Mouse (Mus musculus): ENCODE results near the gene Mov10l1. TPM values are rescaled to one million over a fixed set of nuclear protein-coding genes. Genes with fewer than 3 reads are reported as not detected.
A peak's percentile ranks its signal among the peaks of the same experiment; 100 is the strongest.

Mov10l1 gene
- polyA plus RNA-seq, 1 experiment from 2014 or later: 0.11 TPM

DNA sequence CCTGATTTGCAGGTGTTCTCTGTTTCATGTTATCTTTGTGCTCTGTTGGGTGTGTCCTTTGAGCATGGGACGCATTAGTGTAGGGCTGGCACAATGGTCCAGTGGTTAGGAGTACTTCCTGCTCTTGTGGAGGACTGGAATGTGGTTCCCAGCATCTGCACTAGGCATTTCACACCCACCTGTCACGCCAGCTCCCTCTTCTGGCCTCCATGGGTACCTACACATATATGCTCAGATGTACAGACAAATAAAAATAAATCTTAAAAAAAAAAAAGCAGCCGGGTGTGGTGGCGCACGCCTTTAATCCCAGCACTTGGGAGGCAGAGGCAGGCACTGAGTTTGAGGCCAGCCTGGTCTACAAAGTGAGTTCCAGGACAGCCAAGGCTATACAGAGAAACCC is 61.7 kb downstream of the Mov10l1 start:
- ATAC-seq (ENCODE audit: low read depth): no peak

DNA sequence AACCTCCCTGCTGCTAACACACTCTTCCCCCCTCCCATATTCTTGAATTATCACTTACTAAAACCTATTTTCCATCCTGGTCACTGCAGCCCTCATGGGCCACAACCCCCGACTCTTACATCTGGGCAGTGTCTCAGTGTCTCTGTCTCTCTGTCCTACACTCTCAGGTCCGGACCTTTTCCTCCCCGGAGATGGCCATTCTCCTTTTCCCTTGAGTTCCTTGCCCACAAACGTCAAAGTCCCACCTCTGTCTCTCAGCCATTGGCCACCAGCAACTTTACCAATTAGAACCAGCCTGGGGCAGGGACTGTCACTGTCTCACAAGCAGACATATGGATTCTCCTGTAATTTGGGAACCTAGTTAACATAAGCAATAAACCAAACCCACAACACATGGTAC is 63.6 kb downstream of the Mov10l1 start:
- Histone ChIP-seq H3K4me3 (no peak overlapping the region), H3K9me3 (peaks cover 9% of the 10 kb centered on the region), H3K36me3 (no peaks in the 10 kb centered on the region), H3K4me2 (no peak overlapping the region), H3K27me3 (no peaks in the 10 kb centered on the region), H3K4me1 (replicated peaks) (no peaks in the 10 kb centered on the region), H3K9ac (no peak overlapping the region), H3K27ac (replicated peaks) (no peak overlapping the region)
- 79% methylated on average over 4 of the region's 4 CpGs for WGBS
- no peak for ATAC-seq (ENCODE audit: low read depth)

More for the DNA sequence above, 61.7 kb downstream of the Mov10l1 start:
- no peak overlapping the region for H3K4me2 ChIP-seq
- H3K27ac ChIP-seq (replicated peaks): no peak overlapping the region
- H3K4me1 ChIP-seq (replicated peaks): no peaks in the 10 kb centered on the region
- no peaks in the 10 kb centered on the region for H3K27me3 ChIP-seq
- WGBS: 70% methylated on average over 5 of the region's 5 CpGs
- no peaks in the 10 kb centered on the region for H3K36me3 ChIP-seq
- H3K4me3 ChIP-seq: no peak overlapping the region
- peaks cover 9% of the 10 kb centered on the region for H3K9me3 ChIP-seq
- H3K9ac ChIP-seq: no peak overlapping the region

DNA sequence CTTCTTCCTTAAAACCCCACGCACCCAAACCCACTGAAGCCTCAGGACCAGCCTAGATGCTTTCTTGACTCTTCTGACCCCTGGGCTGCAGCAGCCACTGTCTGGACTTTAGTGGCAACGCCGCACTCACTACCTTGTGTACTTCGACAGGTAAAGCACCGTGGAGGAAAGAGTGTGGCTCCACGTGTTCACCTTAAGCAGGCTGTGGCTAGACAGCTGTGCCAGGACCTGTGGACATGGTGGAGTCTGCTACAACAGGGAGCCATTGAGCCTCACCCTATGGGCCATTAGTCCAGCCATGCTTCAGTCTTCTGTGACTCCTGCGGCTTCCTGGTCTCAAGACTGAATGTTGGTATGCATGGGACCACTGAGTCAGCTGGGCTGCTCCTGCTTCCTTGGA is 72.0 kb downstream of the Mov10l1 start:
- 86% methylated on average over 7 of the region's 7 CpGs for WGBS
- no peaks in the 10 kb centered on the region for H3K9me3 ChIP-seq
- no peak overlapping the region for H3K4me3 ChIP-seq
- H3K4me2 ChIP-seq: no peak overlapping the region
- H3K27ac ChIP-seq (replicated peaks): no peak overlapping the region
- peaks cover 32% of the 10 kb centered on the region for H3K27me3 ChIP-seq
- peaks cover 9% of the 10 kb centered on the region for H3K4me1 ChIP-seq (replicated peaks)
- no peak overlapping the region for H3K9ac ChIP-seq
- no peaks in the 10 kb centered on the region for H3K36me3 ChIP-seq
- no peak for ATAC-seq (ENCODE audit: low read depth)

DNA sequence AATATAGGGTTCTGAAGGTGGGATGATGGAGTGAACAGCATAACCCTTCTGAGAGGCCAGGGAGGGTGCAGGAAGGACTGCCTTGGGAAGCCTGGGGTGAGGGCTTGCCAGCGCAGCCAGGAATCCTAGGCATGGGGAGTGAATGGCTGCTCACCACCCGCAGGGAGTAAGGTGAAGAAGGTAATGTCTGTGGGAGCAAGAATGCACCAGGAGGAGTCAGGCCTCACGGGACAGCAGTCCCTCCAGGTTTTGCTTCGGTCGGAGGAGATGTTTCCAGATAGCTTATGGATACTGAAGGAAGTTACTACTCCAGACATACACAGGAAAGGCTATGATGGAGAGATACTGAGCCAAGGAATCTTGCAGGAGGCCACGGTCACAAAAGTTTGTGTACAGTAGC is 76.0 kb downstream of the Mov10l1 start:
- peaks cover 60% of the 10 kb centered on the region for H3K27me3 ChIP-seq
- peak overlapping the region; percentile 86 for H3K4me2 ChIP-seq
- ATAC-seq (ENCODE audit: low read depth): no peak
- H3K4me1 ChIP-seq (replicated peaks): peaks cover 22% of the 10 kb centered on the region
- 28% methylated on average over 6 of the region's 6 CpGs for WGBS
- H3K4me3 ChIP-seq: peak overlapping the region; percentile 65
- no peaks in the 10 kb centered on the region for H3K36me3 ChIP-seq
- no peak overlapping the region; the same call in 1 of the 2 replicates for H3K27ac ChIP-seq (replicated peaks)
- H3K9me3 ChIP-seq: no peaks in the 10 kb centered on the region
- peak overlapping the region; percentile 80; the same call in 1 of the 2 replicates for H3K9ac ChIP-seq

- peak; percentile 34 for ATAC-seq (ENCODE audit: low read depth)
- Histone ChIP-seq H3K9me3 (no peaks in the 10 kb centered on the region), H3K4me1 (replicated peaks) (peaks cover 22% of the 10 kb centered on the region), H3K27me3 (peaks cover 62% of the 10 kb centered on the region), H3K27ac (replicated peaks) (peak within 1 kb of the TSS; percentile 74), H3K9ac (peak within 1 kb of the TSS; percentile 80), H3K36me3 (no peaks in the 10 kb centered on the region), H3K4me2 (peak within 1 kb of the TSS; percentile 86), H3K4me3 (peak within 1 kb of the TSS; percentile 65)
- WGBS: under 1% methylated on average over 30 of the region's 57 CpGs
These were observed 76.6 kb downstream of the Mov10l1 start, which contains the start of gene Panx2 for GRCm38 (mm10) chr15:89059161-89059931. Panx2 (plus strand) TSS chr15:89059734.

GRCm38 (mm10) chr15:89060032-89060681 is 77.4 kb downstream of the Mov10l1 start:
- Histone ChIP-seq H3K9me3 (no peaks in the 10 kb centered on the region), H3K4me2 (peak overlapping the region; percentile 86), H3K27ac (replicated peaks) (peak overlapping the region; percentile 74), H3K27me3 (peaks cover 69% of the 10 kb centered on the region), H3K9ac (peak overlapping the region; percentile 80), H3K36me3 (no peaks in the 10 kb centered on the region), H3K4me1 (replicated peaks) (peaks cover 22% of the 10 kb centered on the region), H3K4me3 (peak overlapping the region; percentile 65)
- ATAC-seq (ENCODE audit: low read depth): peak; percentile 55
- 1% methylated on average over 48 of the region's 48 CpGs for WGBS

DNA sequence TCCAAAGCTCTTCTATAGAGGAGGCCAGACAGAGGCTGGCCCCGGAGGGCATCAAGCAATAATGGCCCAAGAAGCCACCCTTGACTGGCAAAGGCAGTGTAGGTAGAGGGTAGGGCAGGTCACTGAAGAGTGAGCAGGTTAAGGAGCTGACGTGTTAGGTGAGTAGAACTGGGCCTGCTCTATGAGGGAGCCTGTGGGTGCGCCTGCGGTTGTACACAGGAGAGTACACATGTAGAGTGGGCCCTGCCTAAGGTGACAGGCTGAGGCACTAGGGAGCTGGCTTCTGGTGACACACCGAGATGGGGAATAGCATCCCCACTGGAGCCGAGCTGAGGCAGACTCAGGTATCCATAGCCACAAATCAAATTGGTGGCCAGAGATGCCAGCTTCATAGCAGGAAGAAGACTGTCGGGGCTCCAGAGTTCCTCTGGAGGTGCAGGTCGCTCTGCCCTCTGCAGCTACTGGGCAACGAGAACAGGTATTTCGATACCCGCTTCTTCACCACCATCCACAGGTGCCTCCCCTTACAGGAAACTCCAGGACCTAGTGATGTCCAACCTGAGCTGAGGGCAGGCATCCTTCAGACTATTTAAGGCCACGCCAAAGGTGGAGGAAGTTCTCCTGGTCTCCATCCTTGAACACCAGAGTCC is 78.2 kb downstream of the Mov10l1 start:
- H3K27ac ChIP-seq (replicated peaks): no peak overlapping the region
- WGBS: 88% methylated on average over 12 of the region's 12 CpGs
- ATAC-seq (ENCODE audit: low read depth): peak; percentile 9; the same call in 1 of the 2 replicates

DNA sequence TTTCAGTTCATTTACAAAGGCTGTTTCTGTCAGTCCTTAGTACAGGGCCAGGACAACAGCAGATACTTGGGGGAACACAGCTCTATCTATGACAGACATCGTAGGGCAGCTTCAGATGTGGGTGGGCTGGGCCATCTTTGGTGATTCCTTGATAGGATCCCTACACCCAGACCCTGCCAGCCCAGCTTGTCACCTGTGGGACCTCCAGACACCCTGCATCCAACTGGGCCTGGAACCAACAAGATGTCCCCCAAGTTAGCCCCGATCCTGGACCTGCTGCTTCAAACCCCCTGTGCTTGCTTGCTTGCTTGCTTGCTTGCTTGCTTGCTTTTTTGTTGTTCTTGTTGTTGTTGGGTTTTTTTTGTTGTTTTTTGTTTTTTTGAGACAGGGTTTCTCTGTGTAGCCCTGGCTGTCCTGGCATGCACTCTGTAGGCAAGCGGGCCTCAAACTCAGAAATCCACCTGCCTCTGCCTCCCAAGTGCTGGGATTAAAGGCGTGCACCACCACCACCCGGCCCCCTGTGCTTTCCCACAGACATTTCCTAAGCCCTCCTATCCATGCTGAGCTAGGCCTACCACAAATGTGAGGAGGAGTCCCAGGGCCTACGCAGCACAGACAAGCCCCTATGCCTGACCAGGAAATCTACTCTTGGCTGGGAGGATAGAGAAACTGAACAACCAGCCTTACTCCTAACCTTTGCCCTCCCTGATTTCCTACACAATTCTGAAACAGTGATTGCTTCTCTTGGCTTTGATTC is 79.2 kb downstream of the Mov10l1 start:
- Histone ChIP-seq H3K4me1 (replicated peaks) (peaks cover 22% of the 10 kb centered on the region), H3K4me2 (no peak overlapping the region)

More for the DNA sequence above, 78.2 kb downstream of the Mov10l1 start:
- H3K9ac ChIP-seq: peak overlapping the region; percentile 80
- H3K4me3 ChIP-seq: peak overlapping the region; percentile 65
- H3K4me1 ChIP-seq (replicated peaks): peaks cover 22% of the 10 kb centered on the region
- H3K27me3 ChIP-seq: peaks cover 72% of the 10 kb centered on the region
- peak overlapping the region; percentile 86 for H3K4me2 ChIP-seq
- no peaks in the 10 kb centered on the region for H3K36me3 ChIP-seq
- H3K9me3 ChIP-seq: no peaks in the 10 kb centered on the region

DNA sequence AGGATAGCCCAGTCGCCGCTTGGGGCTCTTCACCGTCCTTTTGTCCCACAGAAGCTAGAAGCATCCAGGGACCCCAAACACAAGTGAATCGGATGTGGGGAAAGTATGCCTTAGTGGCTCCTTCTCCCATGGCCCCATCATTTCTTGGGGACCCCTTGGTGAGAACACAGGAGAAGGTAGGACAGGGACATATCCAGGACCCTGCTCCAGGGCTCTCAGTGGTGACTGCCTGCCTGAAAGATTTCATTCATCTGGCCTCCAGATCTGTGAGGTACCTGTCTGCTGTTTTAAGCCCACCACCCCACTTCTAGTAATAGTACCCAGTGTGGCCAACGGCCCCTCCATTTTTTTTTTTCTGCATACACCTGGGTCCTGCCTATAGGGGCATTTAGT is 79.8 kb downstream of the Mov10l1 start:
- Histone ChIP-seq H3K9ac (no peak overlapping the region), H3K4me3 (no peak overlapping the region), H3K36me3 (no peaks in the 10 kb centered on the region), H3K9me3 (no peaks in the 10 kb centered on the region), H3K27me3 (peaks cover 78% of the 10 kb centered on the region), H3K4me1 (replicated peaks) (peaks cover 22% of the 10 kb centered on the region), H3K4me2 (no peak overlapping the region), H3K27ac (replicated peaks) (no peak overlapping the region)
- ATAC-seq (ENCODE audit: low read depth): no peak
- WGBS: 89% methylated on average over 5 of the region's 5 CpGs

More for the DNA sequence above, 79.2 kb downstream of the Mov10l1 start:
- ATAC-seq (ENCODE audit: low read depth): no peak
- Histone ChIP-seq H3K9ac (no peak overlapping the region), H3K27ac (replicated peaks) (no peak overlapping the region), H3K4me3 (no peak overlapping the region), H3K36me3 (no peaks in the 10 kb centered on the region), H3K27me3 (peaks cover 78% of the 10 kb centered on the region), H3K9me3 (no peaks in the 10 kb centered on the region)
- WGBS: 94% methylated on average over 6 of the region's 6 CpGs

GRCm38 (mm10) chr15:89063001-89063400 is 80.3 kb downstream of the Mov10l1 start:
- H3K9me3 ChIP-seq: no peaks in the 10 kb centered on the region
- H3K4me3 ChIP-seq: no peak overlapping the region
- 74% methylated on average over 7 of the region's 7 CpGs for WGBS
- H3K4me2 ChIP-seq: no peak overlapping the region
- peaks cover 78% of the 10 kb centered on the region for H3K27me3 ChIP-seq
- peaks cover 27% of the 10 kb centered on the region for H3K4me1 ChIP-seq (replicated peaks)
- peaks cover 3% of the 10 kb centered on the region for H3K36me3 ChIP-seq
- no peak overlapping the region for H3K27ac ChIP-seq (replicated peaks)
- ATAC-seq (ENCODE audit: low read depth): no peak
- no peak overlapping the region for H3K9ac ChIP-seq

- 67% methylated on average over 6 of the region's 6 CpGs for WGBS
- ATAC-seq (ENCODE audit: low read depth): no peak
- Histone ChIP-seq H3K36me3 (peaks cover 8% of the 10 kb centered on the region), H3K9me3 (no peaks in the 10 kb centered on the region), H3K4me2 (no peak overlapping the region), H3K27me3 (peaks cover 78% of the 10 kb centered on the region), H3K27ac (replicated peaks) (no peak overlapping the region), H3K9ac (no peak overlapping the region), H3K4me1 (replicated peaks) (peaks cover 28% of the 10 kb centered on the region), H3K4me3 (no peak overlapping the region)
These were observed 80.8 kb downstream of the Mov10l1 start for GRCm38 (mm10) chr15:89063536-89063935.

All from neural tube, embryonic 13.5 days (tissue).